Mouse (Mus musculus): ENCODE data around the gene Msrb3. TPM values are rescaled to one million over a fixed set of nuclear protein-coding genes. Genes with fewer than 3 reads are reported as not detected.

The Msrb3 gene
- 9.2 and 16.3 TPM in 2 replicates for polyA plus RNA-seq (2012; rRNA removed)

GRCm38 (mm10) chr10:120898785-120899762 lies at the start of gene Msrb3:
TSS of gene Msrb3 (minus strand) at chr10:120899101.

Other genes starting within 250 kb of the Msrb3 start
- gene Lemd3, start 80.2 kb upstream of the Msrb3 start, polyA plus RNA-seq (2012; rRNA removed) = 11.8 and 15.0 TPM in 2 replicates
- gene Wif1, start 134.9 kb upstream of the Msrb3 start, polyA plus RNA-seq (2012; rRNA removed) = 4.4 and 7.7 TPM in 2 replicates

Measured in central nervous system, embryonic 11.5 days (tissue).